Mouse (Mus musculus) lung, embryonic 15.5 days (tissue): Measurements from ENCODE around the gene Gm8914. TPM values are rescaled to one million over a fixed set of nuclear protein-coding genes. Genes with fewer than 3 reads are reported as not detected.
"Not testable (repeated sequence)": the region's sequence is repeated elsewhere in the genome, so short reads cannot be mapped to it uniquely, and the experiment has no call there.

Experiments
- ATAC-seq: fragments of 200-750 bp; cut with Nextera tagmentation; 2 replicates; pipeline ENCODE4 v1.8.0; 2017; ENCODE audit warnings: moderate number of reproducible peaks, borderline replicate concordance; ENCODE audit not compliant: low FRiP score, low TSS enrichment; ENCODE audit errors: extremely low read depth
- H3K27ac ChIP-seq: fragments of 300-500 bp; sonication (generic); 2 replicates; pipeline ENCODE4 v1.5.1; 2015; ENCODE audit warnings: moderate library complexity, mild to moderate bottlenecking, inconsistent platforms
- H3K27me3 ChIP-seq: fragments of 300-500 bp; sonication (generic); 2 replicates; pipeline ENCODE4 v1.6.1; 2015; ENCODE audit warnings: inconsistent platforms
- H3K36me3 ChIP-seq: fragments of 300-500 bp; sonication (generic); 2 replicates; pipeline ENCODE4 v1.6.1; 2015; ENCODE audit warnings: inconsistent platforms
- H3K4me1 ChIP-seq: fragments of 300-500 bp; sonication (generic); 2 replicates; pipeline ENCODE4 v1.6.1; 2015; ENCODE audit warnings: inconsistent platforms
- H3K4me2 ChIP-seq: fragments of 300-500 bp; sonication (generic); 2 replicates; pipeline ENCODE4 v1.6.1; 2015; ENCODE audit warnings: inconsistent platforms, mild to moderate bottlenecking, moderate library complexity
- H3K4me3 ChIP-seq: fragments of 300-500 bp; sonication (generic); 2 replicates; pipeline ENCODE4 v1.5.1; 2015; ENCODE audit warnings: mild to moderate bottlenecking, inconsistent platforms
- H3K9ac ChIP-seq: fragments of 300-500 bp; sonication (generic); 2 replicates; pipeline ENCODE4 v1.6.1; 2015; ENCODE audit warnings: inconsistent platforms
- H3K9me3 ChIP-seq: fragments of 300-500 bp; sonication (generic); 2 replicates; pipeline ENCODE4 v1.6.1; 2016; ENCODE audit warnings: inconsistent platforms
- WGBS: fragments of 180-500 bp; shearing (Covaris S2); methylation state at CpG from one replicate; pipeline ENCODE4 v1.1.7; 2015; 5-methylcytosine and 5-hydroxymethylcytosine counted together
- polyA plus RNA-seq: library from polyadenylated mRNA; unstranded; fragments of >200 nt; fragmentation: Nextera tagmentation; extraction: Ambion mirVana; gene quantifications from 2 replicates; pipeline ENCODE4 v1.2.1, GENCODE M21; 2015

Gene Gm8914
- polyA plus RNA-seq, result not detected in 2 replicates

GRCm38 (mm10) chrX:91479826-91480225, at the start of gene Gm8914:
TSS of gene Gm8914 (plus strand) at chrX:91480126.
- WGBS, result no CpG with 5 or more reads among the region's 5 CpGs
- H3K4me3 ChIP-seq, ATAC-seq: not testable (repeated sequence)

More at GRCm38 (mm10) chrX:91479826-91480225, at the start of gene Gm8914:
- not testable (repeated sequence) for H3K9me3 ChIP-seq, H3K4me1 ChIP-seq, H3K36me3 ChIP-seq, H3K27me3 ChIP-seq, H3K27ac ChIP-seq, H3K4me2 ChIP-seq, H3K9ac ChIP-seq

Other genes starting within 250 kb of the Gm8914 start
- gene Mageb2, start 148.4 kb upstream of the Gm8914 start, polyA plus RNA-seq, result not detected in 2 replicates
- not detected in 2 replicates for gene Gm5072, start 87.6 kb upstream of the Gm8914 start, polyA plus RNA-seq
- not detected in 2 replicates for gene 1700084M14Rik, start 95.8 kb downstream of the Gm8914 start, polyA plus RNA-seq
- not detected in 2 replicates for gene Gm14781, start 152.1 kb downstream of the Gm8914 start, polyA plus RNA-seq